Mouse (Mus musculus) embryonic facial prominence, embryonic 12.5 days (tissue): ENCODE data around the gene Stt3b. TPM values are rescaled to one million over a fixed set of nuclear protein-coding genes. Genes with fewer than 3 reads are reported as not detected.
"Not testable (repeated sequence)": the region's sequence is repeated elsewhere in the genome, so short reads cannot be mapped to it uniquely, and the experiment has no call there.

ENCODE experiments used
- ATAC-seq: fragments of 200-750 bp; cut with Nextera tagmentation; 2 replicates; pipeline ENCODE4 v1.8.0; 2017; ENCODE audit not compliant: insufficient number of reproducible peaks, insufficient read depth, low FRiP score, low TSS enrichment
- H3K27ac ChIP-seq: fragments of 300-500 bp; sonication (generic); 2 replicates; pipeline ENCODE4 v1.5.1; 2016; ENCODE audit warnings: mild to moderate bottlenecking
- H3K27me3 ChIP-seq: fragments of 300-500 bp; sonication (generic); 2 replicates; pipeline ENCODE4 v1.6.1; 2016; ENCODE audit warnings: mild to moderate bottlenecking, moderate library complexity
- H3K36me3 ChIP-seq: fragments of 300-500 bp; sonication (generic); 2 replicates; pipeline ENCODE4 v1.6.1; 2016; ENCODE audit warnings: mild to moderate bottlenecking
- H3K4me1 ChIP-seq: fragments of 300-500 bp; sonication (generic); 2 replicates; pipeline ENCODE4 v1.6.1; 2016
- H3K4me2 ChIP-seq: fragments of 300-500 bp; sonication (generic); replicated peaks from 2 replicates; pipeline ENCODE4 v1.6.1; 2016; ENCODE audit warnings: mild to moderate bottlenecking, moderate library complexity
- H3K4me3 ChIP-seq: fragments of 300-500 bp; sonication (generic); 2 replicates; pipeline ENCODE4 v1.5.1; 2016; ENCODE audit warnings: mild to moderate bottlenecking
- H3K9ac ChIP-seq: fragments of 300-500 bp; sonication (generic); 2 replicates; pipeline ENCODE4 v1.6.1; 2016; ENCODE audit warnings: mild to moderate bottlenecking, moderate library complexity
- H3K9me3 ChIP-seq: fragments of 300-500 bp; sonication (generic); 2 replicates; pipeline ENCODE4 v1.6.1; 2016; ENCODE audit warnings: mild to moderate bottlenecking, moderate library complexity
- WGBS: fragments of 180-500 bp; shearing (Covaris S2); methylation state at CpG from one replicate; pipeline ENCODE4 v1.1.7; 2016; 5-methylcytosine and 5-hydroxymethylcytosine counted together
- polyA plus RNA-seq: library from polyadenylated mRNA; unstranded; fragments of >200 nt; fragmentation: Nextera tagmentation; extraction: Ambion mirVana; gene quantifications from 2 replicates; pipeline ENCODE4 v1.2.1, GENCODE M21; 2016

The Stt3b gene
- polyA plus RNA-seq, 1 experiment from 2014 or later = 118 TPM

DNA sequence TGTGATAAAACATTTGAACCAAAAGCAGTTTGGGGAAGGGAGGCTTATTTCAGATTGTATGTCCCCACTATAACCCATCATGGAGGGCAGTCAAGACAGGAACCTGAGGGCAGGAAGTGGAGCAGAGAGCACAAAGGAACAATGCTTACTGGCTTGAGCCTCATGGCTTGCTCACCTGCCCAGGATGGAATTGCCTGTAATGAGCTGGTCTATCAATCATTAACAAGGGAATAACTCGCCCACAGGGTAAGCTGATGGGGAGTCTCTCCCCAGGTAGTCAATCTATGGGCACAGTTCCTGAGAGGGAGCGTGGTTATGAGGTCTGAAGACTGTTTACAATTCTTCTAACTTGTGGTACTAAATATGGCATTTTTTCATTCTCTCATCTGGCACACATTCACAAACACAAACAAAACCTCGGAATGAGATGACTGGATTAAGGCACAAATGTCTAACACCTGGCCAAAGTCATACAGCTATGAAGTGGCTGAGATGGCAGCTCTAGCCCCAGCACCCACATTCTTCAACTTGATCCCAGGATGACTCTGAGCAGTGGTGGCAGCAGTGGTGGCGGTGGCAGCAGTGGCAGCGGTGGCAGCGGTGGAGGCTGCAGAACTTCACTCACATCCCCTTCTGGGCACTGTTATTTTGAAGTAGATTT lies 22.3 kb downstream of the Stt3b start:
- WGBS = 89% methylated on average over 6 of the region's 6 CpGs
- Histone ChIP-seq H3K9me3 (no peaks in the 10 kb centered on the region), H3K27ac (no peak overlapping the region), H3K4me2 (no peak overlapping the region), H3K4me3 (no peak overlapping the region), H3K9ac (no peak overlapping the region), H3K36me3 (no peaks in the 10 kb centered on the region), H3K4me1 (no peaks in the 10 kb centered on the region), H3K27me3 (no peaks in the 10 kb centered on the region)
- no peak for ATAC-seq

DNA sequence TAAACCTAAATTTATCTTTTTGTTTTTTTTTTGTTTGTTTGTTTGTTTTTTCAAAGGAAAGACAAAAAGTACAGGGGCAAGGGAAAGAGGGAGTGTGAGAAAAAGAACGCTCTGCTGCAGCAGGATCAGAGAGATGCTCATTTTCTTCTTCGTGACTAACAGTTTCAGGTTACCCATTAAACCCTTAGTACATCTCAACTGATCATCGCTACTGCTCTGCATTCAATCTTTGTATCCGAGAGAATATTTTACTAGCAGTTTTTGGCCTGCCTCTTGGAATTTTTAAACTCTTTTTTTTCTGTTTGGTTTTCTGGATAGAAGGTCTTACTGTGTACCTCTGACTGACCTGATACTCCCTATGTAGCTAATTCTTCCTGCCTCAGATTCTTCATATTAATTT lies 25.8 kb downstream of the Stt3b start:
- Histone ChIP-seq H3K4me2 (no peak overlapping the region), H3K36me3 (peaks cover 5% of the 10 kb centered on the region; the same call in 1 of the 2 replicates), H3K27ac (no peak overlapping the region), H3K9me3 (no peaks in the 10 kb centered on the region), H3K4me1 (no peaks in the 10 kb centered on the region), H3K9ac (no peak overlapping the region), H3K27me3 (no peaks in the 10 kb centered on the region), H3K4me3 (no peak overlapping the region)
- WGBS = 59% methylated on average over 4 of the region's 4 CpGs
- ATAC-seq = no peak

DNA sequence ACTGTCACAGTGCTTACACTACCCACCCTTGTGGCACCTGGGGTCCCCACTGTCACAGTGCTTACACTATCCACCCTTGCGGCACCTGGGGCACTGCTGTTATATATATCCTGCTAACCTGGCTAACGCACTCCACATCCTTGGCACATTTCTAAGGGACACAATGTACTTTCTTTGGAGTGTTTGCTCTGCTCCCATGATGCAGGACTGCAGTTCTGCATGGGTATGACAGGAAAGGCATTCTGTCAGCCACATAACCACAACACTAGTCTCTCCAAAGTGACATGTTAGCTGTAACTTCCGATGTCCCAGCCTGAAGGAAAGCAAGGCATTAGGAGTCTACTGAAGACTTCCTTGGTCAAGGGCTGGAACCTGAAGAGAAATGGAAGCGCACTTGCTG lies 26.8 kb downstream of the Stt3b start:
- Histone ChIP-seq H3K4me3 (no peak overlapping the region), H3K36me3 (peaks cover 14% of the 10 kb centered on the region), H3K4me2 (no peak overlapping the region), H3K9ac (no peak overlapping the region), H3K27ac (no peak overlapping the region), H3K4me1 (no peaks in the 10 kb centered on the region), H3K27me3 (no peaks in the 10 kb centered on the region), H3K9me3 (no peaks in the 10 kb centered on the region)
- ATAC-seq = no peak
- 93% methylated on average over 4 of the region's 4 CpGs for WGBS

DNA sequence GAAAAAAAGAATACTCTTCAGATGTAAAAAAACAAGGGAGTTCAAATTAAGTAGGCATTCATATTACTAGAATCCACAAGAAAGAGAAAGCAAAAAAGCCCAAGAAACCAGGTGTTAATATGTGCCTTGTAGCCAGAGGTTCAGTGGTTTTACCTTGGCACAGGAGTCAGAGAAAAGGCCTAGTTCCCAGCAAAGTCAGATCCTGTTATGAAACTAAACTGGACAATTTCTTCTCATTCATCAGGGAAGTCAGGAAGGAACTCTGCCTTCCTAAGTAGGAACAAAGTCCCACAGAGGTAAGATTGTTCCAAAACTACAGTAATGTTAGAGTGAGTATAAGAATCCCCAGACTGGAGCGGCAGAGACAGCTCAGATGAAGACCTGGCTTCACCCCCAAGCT lies 31.6 kb downstream of the Stt3b start:
- Histone ChIP-seq H3K4me3 (no peak overlapping the region), H3K9ac (no peak overlapping the region), H3K36me3 (peaks cover 47% of the 10 kb centered on the region), H3K4me1 (no peaks in the 10 kb centered on the region), H3K27me3 (no peaks in the 10 kb centered on the region), H3K4me2 (no peak overlapping the region), H3K27ac (no peak overlapping the region), H3K9me3 (no peaks in the 10 kb centered on the region)
- ATAC-seq = no peak
- WGBS = 100% methylated on average over 1 of the region's 1 CpGs

DNA sequence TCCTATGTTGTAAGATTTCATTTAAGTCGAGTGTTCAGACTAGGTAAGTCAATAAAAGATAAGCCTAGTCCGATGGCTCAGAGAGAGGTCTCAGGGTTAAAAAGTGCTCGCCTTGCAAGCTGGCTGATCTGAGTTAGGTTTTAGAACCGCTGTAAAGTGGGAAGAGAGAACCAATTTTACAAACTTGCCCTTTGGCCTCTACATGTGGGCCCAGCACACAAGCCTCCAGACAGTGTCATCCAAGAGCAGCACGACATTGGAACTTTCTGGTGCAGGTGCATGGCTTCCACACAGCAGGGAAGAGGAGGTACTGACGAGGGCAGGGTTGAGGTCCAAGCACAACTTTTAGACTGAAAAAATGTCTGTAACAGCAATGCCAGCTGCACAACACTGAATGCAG lies 35.4 kb downstream of the Stt3b start:
- whole genome bisulfite sequencing = 86% methylated on average over 6 of the region's 6 CpGs
- no peaks in the 10 kb centered on the region for H3K27me3 ChIP-seq
- H3K9ac ChIP-seq = no peak overlapping the region
- no peak overlapping the region for H3K4me2 ChIP-seq
- H3K36me3 ChIP-seq = peaks cover 50% of the 10 kb centered on the region
- no peaks in the 10 kb centered on the region for H3K9me3 ChIP-seq
- ATAC-seq = no peak
- no peak overlapping the region for H3K27ac ChIP-seq
- H3K4me3 ChIP-seq = no peak overlapping the region
- H3K4me1 ChIP-seq = no peaks in the 10 kb centered on the region

DNA sequence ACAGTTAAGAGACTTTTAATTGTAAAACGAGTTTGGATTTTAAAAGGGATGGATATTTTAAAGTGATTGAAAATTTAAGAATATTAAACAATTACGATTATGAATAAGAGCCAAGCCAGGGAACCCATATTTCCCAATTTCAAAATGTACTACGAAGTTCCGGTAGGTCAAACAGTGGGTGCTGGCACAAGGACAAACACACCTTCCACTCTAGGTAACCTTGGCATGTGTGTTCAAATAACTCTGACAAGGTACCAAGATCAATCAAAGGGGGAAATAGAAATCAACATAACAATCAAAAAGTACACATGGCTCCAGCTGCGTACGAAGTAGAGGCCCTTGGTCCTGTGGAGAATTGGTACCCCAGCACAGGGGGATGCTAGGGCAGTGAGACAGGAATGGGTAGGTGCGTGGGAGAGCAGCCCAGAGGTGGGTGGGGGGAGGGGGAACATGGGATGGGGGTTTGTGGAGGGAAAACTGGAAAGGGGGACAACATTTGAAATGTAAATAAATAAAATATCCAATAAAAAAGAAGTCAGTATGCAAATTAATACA lies 37.0 kb downstream of the Stt3b start:
- H3K36me3 ChIP-seq = peaks cover 34% of the 10 kb centered on the region
- 93% methylated on average over 7 of the region's 7 CpGs for WGBS
- no peak for ATAC-seq
- no peak overlapping the region for H3K27ac ChIP-seq
- H3K9me3 ChIP-seq = no peaks in the 10 kb centered on the region
- H3K9ac ChIP-seq = no peak overlapping the region
- no peaks in the 10 kb centered on the region for H3K27me3 ChIP-seq
- H3K4me3 ChIP-seq = no peak overlapping the region
- H3K4me1 ChIP-seq = no peaks in the 10 kb centered on the region
- no peak overlapping the region for H3K4me2 ChIP-seq

DNA sequence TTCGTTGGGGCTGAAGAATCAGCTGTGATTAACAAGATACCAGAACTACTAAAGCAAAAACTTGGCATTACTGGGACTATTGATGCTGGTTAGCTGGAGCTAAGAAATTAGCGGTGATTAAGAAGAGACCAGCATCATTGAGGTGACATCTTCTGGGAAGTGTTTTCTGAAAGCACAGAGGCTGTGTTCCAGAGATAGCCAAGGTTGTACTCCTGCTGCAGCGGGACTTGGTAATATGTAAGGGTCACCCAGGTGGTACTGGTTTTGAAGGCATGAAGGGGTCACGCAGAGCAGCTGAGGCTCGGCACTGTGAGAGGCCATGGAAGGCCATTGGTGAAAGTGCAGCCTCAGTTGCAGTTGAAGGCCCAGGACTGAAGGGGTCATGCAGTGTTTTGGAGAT lies 37.8 kb downstream of the Stt3b start:
- H3K4me1 ChIP-seq = not testable (repeated sequence)

DNA sequence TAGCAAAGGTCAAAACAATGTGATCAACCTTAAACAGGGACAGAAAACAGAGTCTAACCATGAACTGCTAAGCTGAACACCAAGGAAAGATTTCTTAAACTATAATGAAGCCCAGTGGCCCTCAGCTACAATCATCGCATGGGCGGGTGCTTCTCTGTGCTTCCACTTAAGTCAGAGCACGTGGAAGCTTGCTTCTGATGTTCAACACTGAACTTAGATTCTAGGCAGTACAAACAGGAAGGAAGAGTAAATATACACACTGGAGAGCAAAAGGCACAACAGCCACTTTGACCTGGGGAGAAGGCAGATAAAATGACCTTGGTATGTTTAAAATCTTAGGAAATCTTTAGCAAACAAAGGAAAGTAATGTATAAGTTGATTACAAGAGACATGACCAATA lies 38.7 kb downstream of the Stt3b start:
- H3K27ac ChIP-seq = no peak overlapping the region
- 95% methylated on average over 3 of the region's 3 CpGs for WGBS
- no peaks in the 10 kb centered on the region for H3K4me1 ChIP-seq
- H3K4me2 ChIP-seq = no peak overlapping the region
- no peak overlapping the region for H3K9ac ChIP-seq
- H3K9me3 ChIP-seq = no peaks in the 10 kb centered on the region
- no peak for ATAC-seq
- no peak overlapping the region for H3K4me3 ChIP-seq
- H3K27me3 ChIP-seq = no peaks in the 10 kb centered on the region
- peaks cover 30% of the 10 kb centered on the region for H3K36me3 ChIP-seq

More for the DNA sequence above, 37.8 kb downstream of the Stt3b start:
- not testable (repeated sequence) for H3K27me3 ChIP-seq, H3K27ac ChIP-seq, H3K9me3 ChIP-seq, H3K4me2 ChIP-seq, H3K4me3 ChIP-seq, ATAC-seq, H3K9ac ChIP-seq
- peaks cover 30% of the 10 kb centered on the region for H3K36me3 ChIP-seq
- 95% methylated on average over 5 of the region's 5 CpGs for WGBS

DNA sequence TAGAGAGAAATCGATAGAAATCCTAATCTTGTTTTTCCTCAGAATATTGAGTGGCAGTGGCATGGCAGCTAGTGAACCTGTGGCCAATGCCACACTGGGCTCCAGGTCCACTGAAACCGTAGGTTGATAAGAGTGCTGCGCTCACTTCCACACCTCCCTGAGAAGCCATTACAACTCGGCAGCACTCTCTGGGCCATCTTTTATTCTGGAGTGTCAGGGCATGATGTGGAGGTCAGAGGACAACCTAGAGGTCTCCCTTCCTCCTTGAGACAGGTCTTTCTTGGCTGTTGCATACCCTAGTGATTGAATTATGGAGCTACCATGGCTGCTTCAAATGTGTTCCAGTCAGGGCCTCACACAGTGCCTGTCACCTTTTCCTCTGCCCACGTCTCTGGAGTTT lies 48.3 kb downstream of the Stt3b start:
- Histone ChIP-seq H3K36me3 (peaks cover 20% of the 10 kb centered on the region), H3K9ac (no peak overlapping the region), H3K27me3 (no peaks in the 10 kb centered on the region), H3K4me3 (no peak overlapping the region), H3K27ac (no peak overlapping the region), H3K9me3 (no peaks in the 10 kb centered on the region), H3K4me2 (no peak overlapping the region), H3K4me1 (no peaks in the 10 kb centered on the region)
- 86% methylated on average over 5 of the region's 5 CpGs for WGBS
- no peak for ATAC-seq

DNA sequence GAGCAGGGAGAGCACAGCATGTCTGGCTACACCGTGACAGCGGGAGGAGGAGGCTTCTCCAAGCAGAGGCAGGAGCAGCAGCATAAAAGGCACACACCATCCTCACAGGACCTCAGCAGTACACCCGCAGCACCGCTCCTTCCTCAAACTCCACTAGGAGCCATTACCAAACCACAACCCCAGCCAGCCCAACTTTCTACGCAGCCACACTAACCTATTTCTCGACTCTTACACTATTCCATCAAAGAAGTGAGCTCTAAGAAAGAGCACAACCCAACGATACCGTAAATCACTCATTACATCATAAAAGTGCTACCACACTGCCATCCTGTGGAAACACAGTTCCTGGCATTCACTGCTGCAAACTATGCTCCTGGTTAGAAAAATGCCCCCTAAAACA lies 48.8 kb downstream of the Stt3b start:
- H3K4me1 ChIP-seq = no peaks in the 10 kb centered on the region
- H3K27me3 ChIP-seq = no peaks in the 10 kb centered on the region
- H3K36me3 ChIP-seq = peaks cover 24% of the 10 kb centered on the region
- no peak overlapping the region for H3K27ac ChIP-seq
- no peak overlapping the region for H3K4me3 ChIP-seq
- WGBS = 86% methylated on average over 8 of the region's 8 CpGs
- no peak for ATAC-seq
- no peak overlapping the region for H3K9ac ChIP-seq
- H3K9me3 ChIP-seq = no peaks in the 10 kb centered on the region
- no peak overlapping the region for H3K4me2 ChIP-seq

DNA sequence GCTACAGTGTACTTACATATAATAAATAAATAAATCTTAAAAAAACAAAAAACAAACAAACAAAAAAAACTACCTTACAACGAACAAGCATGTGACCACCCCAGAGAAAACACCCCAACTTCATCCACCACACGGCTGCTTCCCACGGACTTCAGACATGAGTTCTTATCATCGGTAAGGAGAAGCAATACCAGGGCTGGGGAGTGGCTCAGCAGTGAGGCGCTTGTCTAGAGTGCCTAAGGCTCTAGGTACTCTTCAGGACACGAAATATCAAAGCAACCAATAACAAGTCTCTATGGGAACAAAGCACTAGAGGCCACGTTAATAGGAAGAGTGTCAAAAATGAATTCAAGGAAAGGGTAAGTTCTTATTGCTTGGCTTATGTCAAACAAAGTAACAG lies 49.8 kb downstream of the Stt3b start:
- no peaks in the 10 kb centered on the region for H3K9me3 ChIP-seq
- no peak overlapping the region for H3K4me2 ChIP-seq
- H3K36me3 ChIP-seq = peaks cover 25% of the 10 kb centered on the region
- H3K27me3 ChIP-seq = no peaks in the 10 kb centered on the region
- 83% methylated on average over 7 of the region's 7 CpGs for WGBS
- no peak overlapping the region for H3K9ac ChIP-seq
- no peak overlapping the region for H3K27ac ChIP-seq
- no peak for ATAC-seq
- H3K4me3 ChIP-seq = no peak overlapping the region
- H3K4me1 ChIP-seq = no peaks in the 10 kb centered on the region

DNA sequence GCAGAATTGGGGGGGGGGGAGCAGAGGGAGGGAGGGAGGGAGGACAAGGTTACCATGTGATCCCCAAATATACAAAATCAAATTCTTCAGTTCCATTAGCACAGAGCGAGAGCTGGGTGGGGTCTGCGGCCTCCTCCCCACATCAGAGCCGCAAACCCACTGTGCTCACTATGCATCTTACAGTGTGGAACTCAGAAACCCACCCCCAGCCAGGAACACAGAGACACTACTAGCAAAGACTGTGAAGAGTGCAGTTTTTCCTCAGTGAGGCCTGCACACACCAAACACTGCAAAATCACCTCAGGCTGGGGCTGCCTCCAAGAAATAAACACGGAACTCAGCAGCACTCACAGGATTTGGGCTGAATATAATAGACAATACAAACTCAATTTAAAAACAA lies 50.4 kb downstream of the Stt3b start:
- H3K36me3 ChIP-seq = peaks cover 28% of the 10 kb centered on the region
- H3K9me3 ChIP-seq = no peaks in the 10 kb centered on the region
- H3K4me2 ChIP-seq = no peak overlapping the region
- no peak overlapping the region for H3K27ac ChIP-seq
- no peak overlapping the region for H3K4me3 ChIP-seq
- H3K4me1 ChIP-seq = no peaks in the 10 kb centered on the region
- no peaks in the 10 kb centered on the region for H3K27me3 ChIP-seq
- no peak for ATAC-seq
- 85% methylated on average over 4 of the region's 4 CpGs for WGBS
- no peak overlapping the region for H3K9ac ChIP-seq
